Comparison of ENCODE assay signal across 17 mouse cellular contexts in the genomic region with DNA sequence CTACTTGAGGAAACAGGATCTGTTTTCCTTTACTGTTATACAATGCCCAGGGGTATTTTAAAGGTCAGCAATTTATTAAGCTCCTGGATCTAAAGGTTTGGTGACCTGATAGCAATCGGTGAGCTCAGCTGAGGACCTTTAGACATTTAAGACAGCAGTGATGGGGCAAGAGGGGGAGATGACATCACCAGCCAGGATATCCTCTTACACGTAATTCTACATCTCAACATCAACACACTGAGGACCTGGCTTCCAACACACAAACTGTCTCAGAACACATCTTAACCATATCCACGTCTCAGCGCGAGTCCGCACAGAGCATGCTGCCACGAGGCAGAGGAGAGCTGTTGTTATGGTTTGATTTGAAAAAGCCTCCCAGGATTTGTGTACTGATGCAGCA.
"Had no signal": no experiment of that assay in that cellular context is flagged by ENCODE, and none has a peak within 500 bp of the region (broad histone marks: within the 10 kb centered on the region; RNA-seq: fewer than 3 reads in every experiment).

No protein-coding gene starts in this region.

- H3K9ac ChIP-seq: limb, embryonic 12.5 days; liver, embryonic 15.5 days; midbrain, embryonic 15.5 days; neural tube, embryonic 12.5 days; stomach, embryonic 15.5 days had no signal

- H3K27me3 ChIP-seq: limb, embryonic 12.5 days; liver, embryonic 15.5 days; midbrain, embryonic 15.5 days; neural tube, embryonic 12.5 days; stomach, embryonic 15.5 days had no signal

- H3K9me3 ChIP-seq: limb, embryonic 12.5 days; liver, embryonic 15.5 days; midbrain, embryonic 15.5 days; stomach, embryonic 15.5 days had no signal

- H3K27ac ChIP-seq: limb, embryonic 12.5 days; liver, embryonic 15.5 days; midbrain, embryonic 15.5 days; neural tube, embryonic 12.5 days; stomach, embryonic 15.5 days had no signal

- H3K4me2 ChIP-seq: limb, embryonic 12.5 days; liver, embryonic 11.5 days; liver, embryonic 15.5 days; midbrain, embryonic 15.5 days; neural tube, embryonic 12.5 days; stomach, embryonic 15.5 days had no signal

- H3K36me3 ChIP-seq: limb, embryonic 12.5 days; liver, embryonic 15.5 days; midbrain, embryonic 15.5 days; neural tube, embryonic 12.5 days; stomach, embryonic 15.5 days had no signal

- DNase-seq: kidney, adult 11 months; kidney, postnatal 14 days; layer of hippocampus, adult 9-11 months; layer of hippocampus, postnatal 36 days; lung, adult 2 months; lung, postnatal 36 days; retina, postnatal 1 day; right cerebral cortex, postnatal 4 days; thymus, adult 2 months; thymus, postnatal 36 days had no signal

- H3K4me3 ChIP-seq: limb, embryonic 12.5 days; liver, embryonic 15.5 days; midbrain, embryonic 15.5 days; neural tube, embryonic 12.5 days; stomach, embryonic 15.5 days had no signal

- H3K4me1 ChIP-seq: liver, embryonic 15.5 days; midbrain, embryonic 15.5 days; neural tube, embryonic 12.5 days; stomach, embryonic 15.5 days had no signal

- ATAC-seq: lung, postnatal 0 days; midbrain, embryonic 15.5 days had no signal
